Mouse (Mus musculus): ENCODE data around the gene Tle3.

DNA sequence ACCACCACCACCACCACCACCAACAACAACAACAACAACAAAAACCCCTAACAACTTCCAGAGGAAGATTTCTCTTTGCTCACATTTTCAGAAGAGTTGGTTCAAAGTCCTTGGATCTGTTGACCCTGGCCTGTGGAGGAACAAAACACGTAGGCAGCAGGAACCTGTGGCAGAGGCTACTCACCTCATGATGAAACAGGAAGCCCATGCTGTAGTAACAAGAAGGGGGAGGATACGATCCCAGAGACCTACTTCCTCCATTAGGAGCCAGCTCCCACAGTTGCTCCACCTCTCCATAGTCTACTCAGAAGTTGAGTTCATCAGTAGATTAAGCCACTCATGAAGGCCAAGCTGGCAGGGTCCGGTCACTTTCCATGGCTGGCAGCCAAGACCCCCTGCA is 52.1 kb downstream of the Tle3 start:
- TF ChIP-seq CTCF (conservative IDR thresholded peaks at IDR 0.05; ENCODE audit: insufficient read depth, insufficient read length, low read depth, low read length) (no peak), POLR2A (IDR thresholded peaks at IDR 0.05; ENCODE audit: low read depth, low read length) (no peak)
